Mouse (Mus musculus): ENCODE results near the gene Pitpnm2.

DNA sequence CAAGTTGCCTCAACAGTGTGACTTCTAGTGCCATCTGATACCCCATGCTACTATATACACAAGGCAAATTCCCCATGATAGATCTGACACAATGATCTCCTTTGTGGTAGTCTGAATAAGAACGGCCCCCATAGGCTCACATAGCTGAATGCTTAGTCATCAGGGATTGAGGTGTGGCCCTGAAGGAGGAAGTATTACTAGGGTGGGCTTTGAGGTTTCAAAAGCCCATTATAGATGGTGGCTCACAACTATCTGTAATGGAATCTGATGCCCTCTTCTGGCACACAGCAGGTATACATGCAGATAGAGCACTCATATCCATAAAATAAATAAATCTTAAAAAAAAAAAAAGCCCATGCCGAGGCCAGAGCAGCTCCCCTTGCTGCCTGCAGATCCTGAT lies 9.6 kb upstream of the Pitpnm2 start:
- TF ChIP-seq CTCF (IDR thresholded peaks at IDR 0.05; ENCODE audit: low read depth) (no peak), EP300 (IDR thresholded peaks at IDR 0.05; ENCODE audit: low read depth) (no peak)

Data from liver, embryonic 14.5 days (tissue).